Comparison of ENCODE assay signal across 15 mouse cellular contexts in the genomic region with DNA sequence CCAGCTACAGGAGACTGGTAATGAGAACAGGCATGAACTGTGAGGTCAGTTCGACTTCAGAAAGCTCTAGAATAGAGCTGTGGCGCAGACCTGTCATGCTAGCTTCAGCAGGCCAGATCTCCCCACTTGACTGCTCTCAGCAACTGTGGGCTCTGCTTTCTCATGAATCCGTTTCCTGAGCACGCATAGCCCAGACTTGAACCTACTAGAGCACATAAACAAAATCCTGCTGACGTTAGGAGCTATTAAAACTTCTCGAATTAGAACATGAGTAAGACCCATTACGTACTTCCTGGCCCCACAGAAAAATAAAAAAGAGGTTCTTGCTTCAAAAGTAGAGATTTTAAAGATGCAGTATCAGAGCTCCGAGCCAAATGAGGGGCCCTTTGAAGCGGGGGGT.
"Had no signal": no experiment of that assay in that cellular context is flagged by ENCODE, and none has a peak within 500 bp of the region (broad histone marks: within the 10 kb centered on the region; RNA-seq: fewer than 3 reads in every experiment).

No protein-coding gene starts in this region.

- H3K27ac ChIP-seq: hindbrain, postnatal 0 days; limb, embryonic 12.5 days; liver, embryonic 14.5 days; macrophage; midbrain, embryonic 12.5 days; neural tube, embryonic 13.5 days had no signal

- H3K9me3 ChIP-seq: limb, embryonic 12.5 days; midbrain, embryonic 12.5 days; neural tube, embryonic 13.5 days had no signal

- H3K4me3 ChIP-seq: limb, embryonic 12.5 days; midbrain, embryonic 12.5 days; neural tube, embryonic 13.5 days had no signal

- H3K27me3 ChIP-seq: limb, embryonic 12.5 days; midbrain, embryonic 12.5 days; neural tube, embryonic 13.5 days had no signal

- H3K36me3 ChIP-seq: limb, embryonic 12.5 days; midbrain, embryonic 12.5 days; neural tube, embryonic 13.5 days had no signal

- DNase-seq: kidney, adult 11 months; layer of hippocampus, adult 9-11 months; layer of hippocampus, postnatal 36 days; lung, embryonic 14.5 days; lung, postnatal 14 days; right cerebral cortex, postnatal 14 days; thymus, adult 2 months; thymus, postnatal 25 days had no signal

- ATAC-seq: hindbrain, postnatal 0 days; midbrain, embryonic 16.5 days had no signal

- H3K4me2 ChIP-seq: limb, embryonic 12.5 days; lung, embryonic 14.5 days; midbrain, embryonic 12.5 days; neural tube, embryonic 13.5 days had no signal

- H3K4me1 ChIP-seq: neural tube, embryonic 13.5 days had no signal

- H3K9ac ChIP-seq: limb, embryonic 12.5 days; liver, embryonic 14.5 days; lung, embryonic 14.5 days; midbrain, embryonic 12.5 days; neural tube, embryonic 13.5 days had no signal
